Mouse (Mus musculus) ES-E14 (cell line): ENCODE results near the gene Glb1l. TPM values are rescaled to one million over a fixed set of nuclear protein-coding genes. Genes with fewer than 3 reads are reported as not detected.
A peak's percentile ranks its signal among the peaks of the same experiment; 100 is the strongest.

Experiments used
- DNase-seq: peaks from one replicate; pipeline ENCODE4 v3.0.0-alpha.2; 2013; ENCODE audit warnings: low read depth, low spot score
- H3K27ac ChIP-seq: 2 replicates; pipeline ENCODE4 v1.5.1; 2012; ENCODE audit warnings: low read depth, mild to moderate bottlenecking, low read length, moderate library complexity, mixed read lengths; ENCODE audit not compliant: poor library complexity, insufficient read depth, severe bottlenecking
- H3K36me3 ChIP-seq: 2 replicates; pipeline ENCODE4 v1.6.1; 2012; ENCODE audit warnings: mild to moderate bottlenecking, low read length, moderate library complexity, mixed read lengths; ENCODE audit not compliant: control insufficient read depth, poor library complexity, insufficient read depth, severe bottlenecking
- H3K4me1 ChIP-seq, 2 experiments: fragments of 150-350 bp in 1 of 2; sonication (generic) in 1 of 2; 2 replicates each; pipeline ENCODE4 v1.6.1; 2012; ENCODE audit warnings: low read length in 2 of 2, mild to moderate bottlenecking in 1 of 2, mixed read lengths in 1 of 2; ENCODE audit not compliant: control insufficient read depth in 2 of 2, insufficient read depth in 2 of 2, poor library complexity in 1 of 2
- H3K4me3 ChIP-seq, 2 experiments: fragments of 150-350 bp in 1 of 2; sonication (generic) in 1 of 2; 2 replicates each; pipeline ENCODE4 v1.5.1; 2012; ENCODE audit warnings: low read length in 2 of 2, low read depth in 1 of 2, mild to moderate bottlenecking in 1 of 2, mixed read lengths in 1 of 2; ENCODE audit not compliant: insufficient read depth in 1 of 2, poor library complexity in 1 of 2, severe bottlenecking in 1 of 2
- H3K9ac ChIP-seq: 2 replicates; pipeline ENCODE4 v1.6.1; 2012; ENCODE audit warnings: low read depth, mild to moderate bottlenecking, low read length, mixed read lengths; ENCODE audit not compliant: poor library complexity, insufficient read depth, severe bottlenecking
- H3K9me3 ChIP-seq: fragments of 150-350 bp; sonication (generic); 2 replicates; pipeline ENCODE4 v1.6.1; 2012; ENCODE audit warnings: low read depth, mild to moderate bottlenecking, low read length; ENCODE audit not compliant: control insufficient read depth, insufficient read depth
- CHD2 ChIP-seq: IDR thresholded peaks from 2 replicates; pipeline ENCODE4 v1.6.1; 2014; ENCODE audit warnings: mild to moderate bottlenecking, low read depth, low read length, inconsistent platforms
- HCFC1 ChIP-seq: IDR thresholded peaks from 2 replicates; pipeline ENCODE4 v1.6.1; 2012; ENCODE audit warnings: low read length, inconsistent platforms, borderline replicate concordance; ENCODE audit not compliant: insufficient read depth
- MAFK ChIP-seq: IDR thresholded peaks from 2 replicates; pipeline ENCODE4 v1.6.1; 2014; ENCODE audit warnings: mild to moderate bottlenecking, low read depth, low read length, inconsistent platforms; ENCODE audit not compliant: insufficient read depth
- ZC3H11A ChIP-seq: IDR thresholded peaks from 2 replicates; pipeline ENCODE4 v1.6.1; 2012; ENCODE audit warnings: low read depth, mild to moderate bottlenecking, inconsistent platforms, low read length, borderline replicate concordance
- ZNF384 ChIP-seq: IDR thresholded peaks from 2 replicates; pipeline ENCODE4 v1.6.1; 2012; ENCODE audit warnings: low read depth, low read length, inconsistent platforms
- in situ Hi-C, 2 experiments: fragments of 600-800 bp; cut with MboI; formaldehyde crosslinking; loops; one replicate each; pipeline ENCODE4 v1.15.1; 2025; ENCODE audit warnings: low sequenced_read_pairs in 2 of 2, inconsistent platforms in 1 of 2; ENCODE audit not compliant: unreplicated experiment in 2 of 2
- total RNA-seq: library from RNA; depleted of rRNA; stranded (reverse); fragments of 300-350 nt; gene quantifications from 2 replicates; pipeline ENCODE4 v1.2.3, GENCODE M21; 2012; rRNA removed

Gene Glb1l
- total RNA-seq = 5.8 and 7.6 TPM in 2 replicates

- TF ChIP-seq MAFK = no peak
- no peak for TF ChIP-seq CHD2
- TF ChIP-seq ZC3H11A = 0 out of 2 replicates have a peak, but pooled peaks have one; percentile 17
- TF ChIP-seq ZNF384 = no peak
- peak; percentile 84 for TF ChIP-seq HCFC1
- H3K9me3 ChIP-seq = no peaks in the 10 kb centered on the region
- H3K4me3 ChIP-seq = peak within 1 kb of the TSS; percentile 74 to 90
- peak within 1 kb of the TSS; percentile 87 for H3K9ac ChIP-seq
- H3K36me3 ChIP-seq = peaks cover 26% of the 10 kb centered on the region
- H3K4me1 ChIP-seq = peaks cover 8 to 14% of the 10 kb centered on the region in 2 experiments
- in situ Hi-C loops = no loop called here
- H3K27ac ChIP-seq = no peak within 1 kb of the TSS
- DNase-seq = peak; percentile 91
Measured at GRCm38 (mm10) chr1:75210136-75211087, at the start of gene Glb1l, which contains the start of gene Stk16. Glb1l (minus strand) TSS chr1:75210813. Stk16 (plus strand) TSS chr1:75210838.

GRCm38 (mm10) chr1:75255516-75256046 is 45.0 kb upstream of the Glb1l start:
- H3K4me3 ChIP-seq = no peak overlapping the region
- in situ Hi-C loops = no loop called here
- H3K36me3 ChIP-seq = no peaks in the 10 kb centered on the region
- DNase-seq = no peak
- TF ChIP-seq ZNF384 = no peak
- no peak overlapping the region for H3K27ac ChIP-seq
- H3K9ac ChIP-seq = no peak overlapping the region
- no peaks in the 10 kb centered on the region for H3K9me3 ChIP-seq
- peaks cover 4 to 21% of the 10 kb centered on the region in 2 experiments; a peak in 2 of 4 replicates for H3K4me1 ChIP-seq

GRCm38 (mm10) chr1:75254625-75255013 is 44.0 kb upstream of the Glb1l start:
- Histone ChIP-seq H3K9me3 (no peaks in the 10 kb centered on the region), H3K27ac (no peak overlapping the region), H3K9ac (no peak overlapping the region), H3K4me3 (no peak overlapping the region), H3K4me1 (peaks cover 4 to 25% of the 10 kb centered on the region in 2 experiments; a peak in 2 of 4 replicates), H3K36me3 (no peaks in the 10 kb centered on the region)
- in situ Hi-C loops = no loop called here
- DNase-seq = no peak
- TF ChIP-seq MAFK = no peak
- no peak for TF ChIP-seq CHD2
- no peak for TF ChIP-seq ZNF384
- TF ChIP-seq ZC3H11A = no peak
- TF ChIP-seq HCFC1 = no peak

GRCm38 (mm10) chr1:75253849-75254624 is 43.4 kb upstream of the Glb1l start:
- DNase-seq = peak; percentile 77
- in situ Hi-C loops = no loop called here
- Histone ChIP-seq H3K36me3 (no peaks in the 10 kb centered on the region), H3K27ac (no peak overlapping the region), H3K9me3 (no peaks in the 10 kb centered on the region), H3K4me1 (peaks cover 4 to 25% of the 10 kb centered on the region in 2 experiments; a peak in 2 of 4 replicates), H3K9ac (no peak overlapping the region), H3K4me3 (peak overlapping the region in 1 of 2 experiments; percentile 14; a peak in 1 of 4 replicates)
- no peak for TF ChIP-seq HCFC1
- TF ChIP-seq ZC3H11A = no peak
- no peak for TF ChIP-seq MAFK
- TF ChIP-seq ZNF384 = no peak
- no peak for TF ChIP-seq CHD2
